Mouse (Mus musculus) CH12F3 (cell line): Measurements from ENCODE around the gene Mast2.

ENCODE experiments used
- in situ Hi-C: fragments of 300-500 bp; cut with MboI; formaldehyde crosslinking; loops from 2 replicates; pipeline ENCODE4 v1.14.3; 2020; ENCODE audit warnings: low sequenced_read_pairs

The Mast2 gene

DNA sequence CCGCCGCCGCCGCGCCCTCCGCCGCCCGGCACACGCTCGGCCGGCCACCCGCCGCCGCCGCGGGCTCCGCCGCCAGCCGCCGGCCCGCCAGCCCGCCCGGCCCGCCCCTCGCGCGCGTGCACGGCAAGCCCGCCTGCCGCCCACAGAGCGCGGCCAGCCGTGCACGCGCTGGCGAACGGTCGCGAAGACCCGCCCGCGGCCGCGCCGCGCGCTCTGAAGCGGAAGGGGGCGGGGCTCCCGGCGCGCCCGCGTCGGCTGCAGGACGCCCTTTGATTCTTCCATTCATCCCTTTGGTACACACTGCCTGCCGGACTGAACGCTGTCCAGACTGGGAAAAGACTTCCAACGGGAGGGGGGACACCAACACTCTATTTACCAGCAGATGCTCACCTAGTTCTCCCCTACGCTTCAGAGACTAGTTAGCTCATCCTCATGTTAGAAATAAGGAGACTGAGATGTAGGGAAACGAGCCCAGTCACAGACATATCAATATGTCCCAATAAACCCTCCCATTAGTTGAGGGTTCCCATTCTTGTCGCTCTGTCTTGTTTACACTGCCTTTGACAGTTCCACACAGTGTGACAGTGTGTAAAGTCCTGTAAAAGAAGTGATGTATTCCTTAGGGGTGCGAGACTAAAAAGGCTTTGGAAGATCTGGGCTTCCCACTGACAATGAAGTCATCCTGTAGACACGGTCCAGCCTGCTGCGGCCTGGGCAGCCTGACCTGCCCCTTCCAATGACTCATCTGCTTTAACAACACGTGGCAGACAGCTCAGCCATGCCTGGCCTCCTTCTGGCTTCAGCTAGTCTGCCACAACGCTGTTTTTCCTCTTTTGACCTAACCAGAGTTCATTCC lies at the start of gene Mast2:
Gene Mast2 (minus strand): TSS at position 58 of the 856 bp plus-strand sequence.
- in situ Hi-C loops: no loop called here

DNA sequence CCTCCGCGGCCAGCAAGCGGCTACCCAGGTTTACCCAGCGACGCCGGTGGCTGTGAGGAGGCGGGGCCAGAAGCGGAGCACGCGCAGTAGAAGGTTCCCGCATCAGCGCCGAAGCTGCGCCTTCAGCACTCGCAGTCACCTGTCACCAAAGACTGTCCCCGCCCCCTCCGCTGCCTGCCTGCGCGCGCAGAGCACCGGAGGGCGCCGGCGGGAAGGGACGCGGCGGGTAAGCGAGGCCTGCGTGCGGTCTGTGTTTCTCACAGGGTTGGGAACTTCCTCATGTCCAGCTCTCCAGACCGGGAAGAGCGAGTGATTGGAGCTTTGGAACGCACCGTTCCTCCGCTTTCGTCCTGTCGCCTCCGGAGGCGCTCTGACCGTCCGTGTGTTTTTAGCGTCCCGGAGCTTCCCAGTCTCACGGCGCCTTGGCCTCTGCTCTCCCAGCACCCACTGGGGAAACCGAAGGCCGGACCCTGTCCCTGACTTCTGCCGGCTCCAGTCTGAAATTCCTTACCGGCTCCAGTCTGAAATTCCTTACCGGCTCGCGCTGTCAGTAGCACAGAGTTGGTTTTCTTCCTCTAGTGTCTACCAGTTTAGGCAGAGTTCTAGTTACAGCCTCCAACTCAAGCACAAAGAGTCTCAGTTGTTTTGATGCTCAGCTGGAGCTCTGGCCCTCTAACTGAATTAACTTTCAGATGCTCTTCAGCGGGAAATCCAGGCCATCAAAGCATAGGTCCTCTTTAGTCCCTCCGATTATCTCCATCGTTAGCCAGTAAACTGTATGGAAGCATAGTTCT lies 43.6 kb upstream of the Mast2 start, which contains the start of gene Ipp:
Gene Ipp (plus strand): TSS at position 125 of the 794 bp plus-strand sequence.
- in situ Hi-C loops: no loop called here

DNA sequence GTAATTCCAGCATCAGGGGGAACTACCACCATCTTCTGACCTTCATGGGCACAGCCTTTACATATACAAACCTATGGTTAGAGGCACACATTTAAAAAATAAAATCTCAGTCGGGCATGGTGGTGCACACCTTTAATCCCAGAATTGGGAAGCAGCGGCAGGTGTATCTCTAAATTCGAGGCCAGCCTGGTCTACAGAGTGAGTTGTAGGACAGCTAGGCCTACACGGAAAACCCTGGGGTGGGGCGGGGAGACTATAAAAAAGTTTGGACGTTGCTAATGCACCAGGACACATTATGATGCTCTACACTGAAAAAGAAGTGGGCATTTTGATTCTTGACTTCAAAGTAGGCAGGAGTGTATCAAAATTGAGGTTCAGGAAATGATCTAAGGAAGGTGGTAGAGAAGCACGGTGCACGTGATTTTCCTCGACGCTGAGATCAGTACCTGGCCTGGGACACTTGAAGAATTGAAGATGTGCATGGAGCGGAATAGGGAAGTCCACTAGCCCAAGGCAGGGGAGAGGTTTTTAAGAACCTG lies 43.0 kb upstream of the Mast2 start:
- in situ Hi-C loops: no loop called here

DNA sequence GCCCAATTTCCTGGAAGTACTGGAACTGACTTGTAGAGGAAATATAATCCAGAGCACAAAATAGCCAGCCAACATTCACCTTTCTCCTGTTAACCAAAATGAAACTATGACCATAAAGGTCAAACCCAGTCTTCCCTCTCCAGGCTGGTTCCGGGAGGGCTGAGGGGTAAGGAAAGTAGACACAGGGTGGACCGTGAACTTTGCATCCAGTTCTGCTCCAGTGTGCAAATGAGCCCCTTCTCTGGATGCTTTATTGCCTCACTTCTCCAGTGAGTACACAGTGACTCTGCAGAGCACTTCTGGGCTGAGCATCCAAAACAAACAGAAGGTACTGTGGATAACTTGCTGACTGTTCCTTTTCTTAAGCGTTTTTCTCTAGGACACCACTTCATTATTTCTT lies 36.0 kb upstream of the Mast2 start:
- in situ Hi-C loops: no loop called here

DNA sequence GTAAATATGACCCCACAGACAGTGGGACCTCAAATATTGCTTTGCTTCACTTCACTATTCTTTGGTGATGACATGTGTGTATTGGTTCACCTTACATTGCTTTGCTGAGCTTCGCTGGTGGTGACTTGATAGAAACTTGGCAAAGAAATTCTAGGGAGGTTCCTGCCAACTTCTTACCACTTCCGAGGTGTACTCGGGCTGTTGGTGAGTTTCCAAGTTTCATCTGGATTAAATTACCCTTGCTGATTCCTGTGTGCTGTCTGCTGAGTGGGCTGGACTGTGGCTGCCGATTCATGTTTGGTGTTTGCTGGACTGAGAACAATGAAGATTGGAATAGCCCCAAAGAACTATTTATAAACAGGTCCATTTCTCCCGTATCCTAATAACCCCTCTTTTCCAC lies 29.7 kb upstream of the Mast2 start:
- in situ Hi-C loops: no loop called here

DNA sequence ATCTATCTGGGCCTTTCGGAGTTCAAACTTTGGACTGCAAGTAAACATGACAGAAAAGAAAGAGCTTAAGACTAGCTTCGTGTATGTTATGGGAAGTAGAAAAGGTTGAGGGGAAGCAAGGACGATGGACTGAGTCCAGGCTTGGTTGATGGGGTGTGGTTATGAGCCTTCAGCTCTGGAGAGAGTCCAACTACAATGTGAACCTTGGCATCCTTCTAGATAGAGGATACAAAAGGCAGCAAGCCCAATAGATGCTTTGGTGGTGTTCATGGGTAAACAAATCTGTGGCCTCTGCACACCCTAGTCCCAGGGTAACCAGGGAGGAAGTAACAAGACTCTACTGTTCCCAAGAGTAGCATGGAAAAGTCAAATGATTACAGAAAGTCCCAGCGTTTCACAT lies 28.5 kb upstream of the Mast2 start:
- in situ Hi-C loops: no loop called here

DNA sequence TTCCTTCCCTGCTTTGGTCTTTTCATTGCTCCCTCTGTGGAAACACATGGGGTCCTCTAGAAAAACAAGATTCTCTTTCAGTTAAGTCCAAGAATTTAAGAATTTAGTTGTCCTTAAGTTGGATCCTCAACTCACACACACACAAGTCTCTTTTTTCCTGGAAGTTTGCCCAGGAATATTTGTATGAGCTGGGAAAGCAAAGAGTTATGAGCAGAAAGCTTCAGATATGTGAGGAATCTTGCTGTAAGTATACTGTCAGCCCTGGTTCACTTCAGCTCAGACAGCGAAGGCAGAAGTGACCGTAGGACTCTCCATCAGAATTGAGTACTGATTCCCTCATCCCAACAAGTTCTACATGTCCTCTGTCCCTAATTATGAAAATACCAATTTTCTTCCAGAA lies 27.9 kb upstream of the Mast2 start:
- in situ Hi-C loops: no loop called here

DNA sequence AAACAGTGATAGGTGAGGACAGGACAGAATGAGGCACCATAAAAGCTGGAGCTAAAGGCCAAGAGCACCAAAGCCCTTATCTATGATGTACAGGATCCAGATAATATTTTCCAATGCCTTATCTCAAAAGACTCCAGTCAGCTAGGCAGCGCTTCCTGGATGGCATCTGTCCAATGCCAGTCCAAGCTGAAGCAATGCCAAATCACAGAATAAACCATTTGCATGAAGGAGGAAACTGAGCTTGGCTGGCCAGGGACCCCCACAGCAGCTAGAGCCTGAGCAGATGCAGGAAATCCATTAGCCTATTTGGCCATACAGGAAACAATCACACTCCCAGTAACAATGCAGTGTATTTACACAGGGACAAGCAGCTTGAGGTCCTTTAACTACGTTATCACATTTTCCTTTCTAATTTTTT lies 27.1 kb upstream of the Mast2 start:
- in situ Hi-C loops: no loop called here

DNA sequence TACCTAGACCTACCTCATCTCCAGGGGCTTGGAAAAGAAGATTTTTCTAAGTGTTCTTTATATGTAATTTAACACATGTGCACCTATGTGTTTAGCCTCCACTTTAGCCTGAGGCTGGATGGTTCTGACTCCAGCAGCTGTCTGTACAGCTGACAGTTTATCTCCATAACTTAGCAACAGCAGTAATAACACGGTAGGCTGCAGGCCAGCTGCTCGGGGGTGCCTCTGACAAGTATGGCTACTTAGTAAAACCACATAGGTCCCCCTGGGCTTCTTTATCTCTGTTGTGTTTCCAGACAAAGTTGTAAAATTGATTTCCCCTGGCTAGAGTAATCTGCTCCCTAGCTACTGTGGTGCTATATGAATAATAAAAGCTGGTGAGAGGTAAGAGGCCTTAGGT lies 19.5 kb upstream of the Mast2 start:
- in situ Hi-C loops: no loop called here

DNA sequence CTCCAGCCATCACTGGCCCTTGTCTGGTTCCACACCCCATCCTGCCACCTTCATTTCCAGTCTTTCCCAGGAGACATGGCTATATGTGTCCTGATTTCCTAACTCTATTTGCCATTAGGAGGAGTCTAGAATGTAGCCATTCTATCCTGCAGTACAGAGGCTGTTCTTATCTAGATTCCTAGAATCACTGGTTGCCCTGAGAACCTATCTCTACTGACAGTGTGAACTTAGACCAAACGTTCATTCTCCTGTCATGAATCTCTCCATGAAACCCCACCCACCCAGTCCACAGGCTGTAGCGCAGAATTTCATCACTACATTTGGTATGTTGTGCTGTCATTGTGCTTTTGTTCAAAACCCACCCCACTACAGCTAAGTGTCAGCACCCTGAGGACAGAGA lies 17.3 kb upstream of the Mast2 start:
- in situ Hi-C loops: no loop called here

DNA sequence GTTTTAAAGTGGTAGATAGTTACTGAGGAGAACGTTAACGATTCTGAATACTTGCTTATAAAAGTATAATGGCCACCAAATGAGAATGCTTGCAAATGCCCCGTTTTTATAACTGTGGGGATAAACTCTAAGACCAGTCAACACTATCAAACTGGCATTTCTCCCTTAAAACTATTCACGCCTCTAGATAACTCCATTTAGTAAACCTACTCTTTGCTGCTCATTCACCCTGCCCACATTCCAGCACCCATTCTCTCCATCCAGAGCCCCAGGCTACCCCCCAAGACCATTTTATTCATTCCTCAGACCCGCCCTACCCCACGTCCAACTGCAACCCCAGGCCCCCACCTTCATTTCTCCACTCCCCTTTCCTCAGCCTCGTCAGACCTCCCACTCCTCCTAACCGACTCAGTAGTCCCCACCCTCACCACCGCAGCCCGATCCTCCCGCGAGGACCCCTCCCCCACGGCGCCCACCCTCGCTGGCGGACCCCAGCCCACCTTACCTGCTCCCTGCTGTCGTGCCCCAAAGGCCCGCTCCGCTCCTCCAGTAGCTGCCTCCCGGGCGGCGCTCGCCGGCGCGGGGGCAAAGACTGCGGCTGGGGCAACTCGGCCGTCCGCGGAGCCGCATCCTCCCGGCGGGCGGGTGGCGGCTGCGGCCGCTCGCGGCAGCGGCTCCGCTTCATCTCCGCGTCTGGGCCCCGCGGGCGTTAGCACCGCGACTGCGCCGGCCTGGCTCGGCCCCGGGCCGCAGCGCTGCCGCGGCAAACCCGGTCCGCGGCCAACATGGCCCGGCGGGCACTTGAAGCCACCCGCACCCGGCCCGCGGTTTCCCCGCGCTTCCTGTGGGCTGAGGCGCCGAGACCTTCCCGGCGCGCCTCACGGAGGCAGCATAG lies 505 bp downstream of the Mast2 start:
- in situ Hi-C loops: no loop called here

DNA sequence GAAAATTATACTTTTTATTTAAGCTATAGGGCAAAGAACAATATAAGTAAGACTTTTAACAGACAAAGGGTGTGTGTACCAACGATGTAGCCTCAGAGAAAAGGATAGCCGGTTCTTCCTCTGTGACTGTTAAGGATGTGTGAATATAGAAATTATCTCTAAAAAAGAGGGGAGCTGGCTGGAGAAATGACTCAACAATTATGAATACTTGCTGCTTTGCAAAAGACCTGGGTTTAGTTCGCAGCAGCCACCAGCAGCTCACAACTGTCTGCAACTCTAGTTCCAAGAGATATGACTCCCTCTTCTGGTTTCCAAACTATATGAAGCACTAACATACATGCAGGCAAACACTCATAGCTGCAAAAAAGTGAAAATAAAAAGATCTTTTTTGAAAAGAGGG lies 2.0 kb downstream of the Mast2 start:
- in situ Hi-C loops: no loop called here

DNA sequence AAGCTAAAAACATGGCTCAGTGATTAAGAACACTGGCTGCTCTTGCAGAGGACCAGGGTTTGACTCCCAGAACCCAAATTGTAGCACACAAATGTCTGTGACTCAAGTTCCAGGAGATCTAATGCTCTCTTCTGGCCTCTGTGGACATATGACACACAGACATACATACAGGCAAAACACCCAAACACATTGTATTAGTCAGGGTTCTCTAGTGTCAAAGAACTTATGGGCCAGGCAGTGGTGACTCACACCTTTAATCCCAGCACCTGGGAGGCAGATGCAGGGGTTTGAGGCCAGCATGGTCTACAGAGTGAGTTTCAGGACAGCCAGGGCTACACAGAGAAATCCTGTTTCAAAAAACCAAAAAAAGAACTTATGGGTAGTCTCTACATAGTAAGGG lies 12.4 kb downstream of the Mast2 start:
- in situ Hi-C loops: no loop called here

DNA sequence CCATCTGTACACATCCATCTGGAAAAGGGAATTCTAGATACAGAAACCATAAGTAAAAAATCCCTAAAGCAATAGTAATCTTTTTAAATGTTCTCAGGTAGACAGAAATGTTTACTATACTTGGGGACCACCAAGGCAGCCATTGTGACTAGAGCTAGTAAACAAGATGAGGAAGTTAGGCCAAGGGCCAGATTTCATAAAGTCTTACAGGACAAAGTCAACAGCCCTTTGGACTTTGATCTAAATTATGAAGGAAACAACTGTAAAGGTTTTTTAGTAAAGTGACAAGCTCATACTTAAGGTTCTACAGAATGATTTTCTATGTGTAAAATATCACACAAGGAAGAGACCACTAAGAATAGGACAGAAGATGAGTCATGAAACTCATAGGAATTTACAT lies 14.0 kb downstream of the Mast2 start:
- in situ Hi-C loops: no loop called here

DNA sequence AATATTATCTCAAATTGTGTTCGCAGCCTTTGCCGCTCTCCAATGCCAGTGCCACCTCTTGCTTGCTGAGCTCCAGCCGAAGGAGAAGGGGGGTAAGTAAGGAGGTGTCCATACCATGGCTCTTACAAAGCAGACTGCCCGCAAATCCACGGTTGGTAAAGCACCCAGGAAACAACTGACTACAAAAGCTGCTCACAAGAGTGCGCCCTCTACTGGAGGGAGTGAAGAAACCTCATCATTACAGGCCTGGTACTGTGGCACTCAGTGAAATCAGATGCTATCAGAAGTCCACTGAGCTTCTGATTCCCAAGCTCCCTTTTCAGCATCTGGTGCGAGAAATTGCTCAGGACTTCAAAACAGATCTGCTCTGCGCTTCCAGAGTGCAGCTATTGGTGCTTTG lies 15.3 kb downstream of the Mast2 start:
- in situ Hi-C loops: no loop called here

DNA sequence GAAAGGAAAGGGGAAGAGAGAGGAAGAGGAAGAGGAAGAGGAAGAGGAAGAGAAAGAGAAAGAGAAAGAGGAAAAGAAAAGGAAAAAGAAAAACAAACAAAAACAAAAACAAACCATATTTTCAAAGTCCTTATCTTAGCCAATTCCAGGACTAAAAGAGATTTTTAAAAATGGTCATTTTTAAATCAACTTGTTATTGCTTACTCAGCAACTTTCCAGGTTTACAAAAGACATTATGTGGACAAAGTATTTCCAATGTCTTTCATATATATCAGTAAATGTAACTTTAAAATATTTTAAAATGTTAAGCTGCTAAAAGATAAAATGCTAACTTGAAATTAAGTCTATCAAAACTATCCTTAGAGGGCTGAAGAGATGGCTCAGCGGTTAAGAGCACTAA lies 24.6 kb downstream of the Mast2 start:
- in situ Hi-C loops: no loop called here

DNA sequence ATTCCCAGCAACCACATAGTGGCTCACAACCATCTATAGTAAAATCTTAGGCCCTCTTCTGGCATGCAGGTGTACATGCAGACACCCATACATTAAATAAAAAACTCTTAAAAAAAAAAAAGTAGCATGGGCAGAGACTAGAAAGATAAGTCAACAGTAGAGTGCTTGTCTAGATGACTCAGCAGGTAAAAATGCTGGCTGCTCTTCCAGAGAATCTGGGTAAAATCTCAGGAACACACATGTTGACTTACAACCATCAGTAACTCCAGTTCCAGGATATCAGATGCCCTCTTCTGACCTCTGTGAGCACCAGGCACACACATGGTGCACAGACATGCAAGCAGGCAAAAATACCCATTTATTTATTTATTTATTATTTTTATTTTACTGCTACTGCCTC lies 25.4 kb downstream of the Mast2 start:
- in situ Hi-C loops: no loop called here

DNA sequence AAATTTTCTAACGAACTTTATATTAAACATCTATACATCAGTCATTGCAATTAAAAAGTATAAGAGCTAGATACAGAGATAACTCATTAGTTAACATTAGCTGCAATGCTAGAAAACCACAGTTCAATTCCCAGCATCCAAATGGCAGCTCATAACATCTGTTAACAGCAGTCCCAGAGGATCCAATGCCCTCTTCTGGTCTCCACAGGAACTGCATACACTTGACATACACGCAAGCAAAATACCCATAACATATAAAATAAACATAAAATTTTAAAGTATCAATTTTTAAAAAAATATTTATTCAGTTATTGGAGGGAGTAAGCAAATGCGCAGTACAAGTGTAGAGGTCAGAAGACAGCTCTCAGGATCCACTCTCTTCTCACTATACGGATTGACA lies 28.4 kb downstream of the Mast2 start:
- in situ Hi-C loops: no loop called here

DNA sequence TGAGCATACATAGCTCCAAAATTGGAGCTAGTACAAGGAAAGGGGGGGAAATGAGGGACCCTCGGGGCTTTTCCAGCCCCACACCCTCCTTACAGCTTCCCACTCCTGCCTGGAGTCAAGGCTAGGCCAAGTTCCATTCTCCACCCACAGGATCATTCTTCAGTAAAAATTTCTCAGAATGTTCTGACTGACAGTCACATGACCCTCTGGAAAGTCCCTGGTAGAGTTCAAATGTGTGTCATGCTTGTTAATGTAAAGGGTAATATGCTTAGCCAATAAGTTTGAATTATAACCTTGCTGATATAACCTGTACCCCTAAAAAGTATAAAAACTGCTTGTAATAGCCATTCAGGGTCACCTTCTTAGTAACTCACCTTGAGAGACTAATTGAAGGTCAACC lies 41.8 kb downstream of the Mast2 start:
- in situ Hi-C loops: no loop called here

DNA sequence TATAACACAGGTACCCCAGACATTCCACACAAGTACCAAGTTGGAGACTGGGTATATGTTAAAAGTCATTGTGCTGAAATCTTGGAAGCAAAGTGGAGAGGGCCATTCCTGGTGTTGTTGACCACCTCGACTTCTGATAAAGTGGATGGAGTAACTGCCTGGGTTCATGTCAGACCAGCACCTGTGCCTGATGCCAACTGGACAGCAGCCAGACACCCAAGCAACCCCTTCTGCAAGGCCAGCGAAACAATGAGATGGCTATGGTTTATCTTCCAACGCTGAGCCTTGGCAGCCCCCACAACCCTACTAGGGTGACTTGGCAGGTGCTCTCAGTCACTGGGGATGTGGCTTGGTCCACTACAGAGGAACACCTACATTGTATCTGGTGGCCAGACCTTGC lies 42.8 kb downstream of the Mast2 start:
- in situ Hi-C loops: no loop called here

DNA sequence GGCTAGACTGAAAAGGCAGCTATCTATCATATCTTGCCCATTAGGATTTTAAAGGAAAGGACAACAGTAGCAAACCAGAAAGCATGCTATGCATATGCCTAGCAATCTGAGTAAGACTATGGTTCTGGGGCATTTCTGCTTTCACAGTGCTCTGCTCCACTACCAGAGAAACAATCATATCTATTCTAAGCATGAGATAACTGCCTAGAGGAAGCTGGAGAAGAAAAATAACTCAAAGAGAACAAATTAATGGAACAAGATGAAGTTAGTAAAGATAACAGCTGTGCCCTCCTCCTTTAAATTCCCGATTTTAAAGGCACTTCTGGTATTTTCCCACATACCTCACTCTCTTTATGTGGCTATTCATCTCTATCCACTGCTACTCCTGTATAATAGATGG lies 51.0 kb downstream of the Mast2 start:
- in situ Hi-C loops: no loop called here
